ENCODE assay signal across 1 mouse cellular context in genomic region chr6:31218139-31218750, GRCm38 (mm10).
A peak's percentile ranks its signal among the peaks of the same experiment; 100 is the strongest.
TF ChIP-seq lines count a peak whose summit lies in the region.

No protein-coding gene starts in this region.

TF ChIP-seq in CH12.LX, 34 proteins besides CTCF, POLR2A, EP300 and RAD21 (continued from another document):
- TF ChIP-seq JUN (IDR thresholded peaks at IDR 0.05; ENCODE audit: insufficient read depth, low read depth, low read length) (no peak), ZMIZ1 (IDR thresholded peaks at IDR 0.05; ENCODE audit: low read depth, low read length) (no peak), USF1 (IDR thresholded peaks at IDR 0.05; ENCODE audit: low read depth, low read length) (peak; percentile 90), PAX5 (IDR thresholded peaks at IDR 0.05; ENCODE audit: low read length) (no peak), SIN3A (IDR thresholded peaks at IDR 0.05; ENCODE audit: low read length) (peak; percentile 87)
